Mouse (Mus musculus) layer of hippocampus, postnatal 10 days (tissue): ENCODE measurements around the gene Irgc1. TPM values are rescaled to one million over a fixed set of nuclear protein-coding genes. Genes with fewer than 3 reads are reported as not detected.
"Not testable (repeated sequence)": the region's sequence is repeated elsewhere in the genome, so short reads cannot be mapped to it uniquely, and the experiment has no call there.

Experiments
- DNase-seq, 2 experiments: peaks; one replicate each; pipeline ENCODE4 v3.0.0; 2021; ENCODE audit warnings: low spot score in 2 of 2
- long read RNA-seq: library from polyadenylated mRNA; stranded (forward); transcript quantifications from one replicate; pipeline ENCODE4 v2.0.0, GENCODE M21; 2023
- total RNA-seq, 2 experiments: library from RNA; stranded (reverse); gene quantifications; 2 replicates each; pipeline ENCODE4 v1.2.3; 2021

The Irgc1 gene
- not detected for total RNA-seq
- long read RNA-seq, result 0 reads

DNA sequence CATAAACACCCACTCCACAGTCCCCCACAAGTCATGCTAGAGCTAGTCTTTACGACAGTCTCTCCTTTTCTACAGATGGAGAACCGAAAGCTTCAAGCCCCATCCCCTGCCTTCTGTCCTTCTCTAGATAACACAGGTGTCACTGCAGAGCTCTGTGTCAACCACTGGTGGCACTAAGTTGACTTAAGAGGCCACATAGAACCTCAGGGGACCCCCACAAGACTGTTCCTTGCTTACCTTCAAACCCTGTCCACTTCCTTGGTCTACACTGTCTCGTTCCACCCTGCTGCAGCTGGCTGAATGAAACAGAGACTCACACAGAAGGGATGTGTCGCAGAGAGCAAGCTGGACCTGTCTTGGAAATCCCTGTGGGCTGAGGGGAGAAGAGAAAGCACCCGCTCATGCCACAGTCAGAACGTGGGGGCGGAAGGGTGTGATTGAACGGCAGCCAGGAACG, at the start of gene Irgc1:
TSS of gene Irgc1 (minus strand) at position 443 of the 457 bp plus-strand sequence.
- no peak for DNase-seq

- DNase-seq, result no peak
These were observed 49.4 kb upstream of the Irgc1 start for GRCm38 (mm10) chr7:24501492-24501891.

GRCm38 (mm10) chr7:24500929-24501328, 48.8 kb upstream of the Irgc1 start:
- no peak for DNase-seq

- DNase-seq, result no peak
These were observed 47.9 kb upstream of the Irgc1 start for GRCm38 (mm10) chr7:24499856-24500577.

- peak in 1 of 2 experiments; percentile 10 for DNase-seq
These were observed 36.2 kb upstream of the Irgc1 start for GRCm38 (mm10) chr7:24488303-24488702.

GRCm38 (mm10) chr7:24487403-24487802, 35.3 kb upstream of the Irgc1 start:
- DNase-seq, result no peak

DNA sequence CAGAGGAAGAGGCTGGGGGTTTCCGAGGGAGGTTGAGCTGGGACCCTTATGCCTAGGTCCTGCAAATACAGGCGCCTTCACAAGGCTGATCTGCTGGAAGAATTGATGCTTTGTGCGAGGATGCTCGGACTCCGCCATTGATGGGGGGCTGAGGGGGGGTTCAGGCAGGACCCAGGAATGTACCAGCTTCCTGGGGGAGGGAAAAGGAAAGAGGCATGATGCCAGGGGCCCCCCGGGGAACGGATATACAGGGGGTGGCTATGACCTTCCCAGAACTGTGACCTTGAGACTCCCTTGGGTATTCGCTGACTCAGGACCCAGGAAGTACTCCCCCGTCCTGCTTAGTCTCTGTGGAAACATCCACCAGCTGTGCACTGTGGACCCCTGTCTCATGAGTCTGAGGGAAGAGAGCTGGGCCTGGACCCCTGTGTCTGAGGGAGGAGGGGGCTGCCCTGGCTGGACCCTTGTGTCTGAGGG, 34.6 kb upstream of the Irgc1 start:
- peak; percentile 51 to 60 for DNase-seq

GRCm38 (mm10) chr7:24485481-24485880, 33.4 kb upstream of the Irgc1 start:
- DNase-seq, result no peak

- not testable (repeated sequence) for DNase-seq
These were observed 31.2 kb upstream of the Irgc1 start for GRCm38 (mm10) chr7:24483291-24483690.

- DNase-seq, result no peak
These were observed 30.3 kb upstream of the Irgc1 start for GRCm38 (mm10) chr7:24482208-24483020.

DNA sequence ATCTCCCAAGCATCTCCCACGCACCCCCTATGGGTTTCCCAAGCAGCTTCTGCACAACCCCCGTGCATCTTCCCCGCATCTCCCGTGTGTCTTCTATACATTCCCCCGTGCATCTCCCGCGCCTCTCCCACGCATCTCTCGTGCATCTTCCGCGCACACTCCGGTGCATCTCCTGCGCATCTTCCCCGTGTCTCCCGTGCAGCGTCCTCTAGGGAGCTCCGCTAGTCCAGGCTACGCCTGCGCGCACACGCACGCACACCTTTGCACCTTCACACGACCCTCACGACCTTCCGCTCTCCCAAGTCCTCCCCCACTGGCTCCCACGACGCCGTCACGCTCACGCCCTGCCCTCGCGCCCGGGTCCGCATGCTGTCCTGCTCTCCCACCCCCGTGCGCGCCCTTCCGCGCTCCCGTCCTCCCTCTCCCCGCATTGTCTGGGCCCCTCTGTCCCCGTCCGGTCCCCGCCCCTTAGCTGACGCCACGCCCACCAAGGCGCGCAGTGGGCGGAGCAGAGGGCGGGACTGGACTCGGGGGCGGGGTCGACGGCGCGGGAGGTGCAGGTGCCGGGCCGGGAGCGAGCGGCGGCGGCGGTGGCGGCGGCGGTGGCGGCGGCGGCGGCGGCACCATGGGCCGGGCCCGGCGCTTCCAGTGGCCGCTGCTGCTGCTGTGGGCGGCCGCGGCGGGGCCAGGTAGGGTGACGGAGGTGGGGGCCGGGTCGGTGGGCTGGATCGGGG, 29.5 kb upstream of the Irgc1 start, which contains the start of gene Cadm4:
TSS of gene Cadm4 (plus strand) at position 550 of the 734 bp plus-strand sequence.
- DNase-seq, result peak; percentile 88 to 95

- no peak for DNase-seq
These were observed 28.9 kb upstream of the Irgc1 start for GRCm38 (mm10) chr7:24480986-24481473.

GRCm38 (mm10) chr7:24480121-24480941, 28.2 kb upstream of the Irgc1 start:
- DNase-seq, result no peak

DNA sequence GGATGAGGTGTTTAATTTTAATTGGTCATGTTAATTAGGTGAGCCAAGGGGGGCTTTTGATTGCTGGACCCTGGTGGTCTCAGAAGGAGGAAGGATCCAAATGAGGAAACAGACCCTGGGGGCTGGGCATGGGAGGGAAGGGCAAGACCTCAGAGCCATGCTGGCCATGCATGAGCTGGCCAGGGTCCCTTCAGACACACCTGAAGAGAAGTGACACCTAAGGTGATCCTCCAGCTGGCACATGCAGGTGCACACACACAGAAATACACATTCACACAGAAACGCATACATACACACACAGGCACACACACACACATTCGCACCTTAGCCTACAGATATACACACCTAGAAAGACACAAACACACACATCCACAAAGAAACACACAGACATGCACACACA, 27.6 kb upstream of the Irgc1 start:
- DNase-seq, result no peak

DNA sequence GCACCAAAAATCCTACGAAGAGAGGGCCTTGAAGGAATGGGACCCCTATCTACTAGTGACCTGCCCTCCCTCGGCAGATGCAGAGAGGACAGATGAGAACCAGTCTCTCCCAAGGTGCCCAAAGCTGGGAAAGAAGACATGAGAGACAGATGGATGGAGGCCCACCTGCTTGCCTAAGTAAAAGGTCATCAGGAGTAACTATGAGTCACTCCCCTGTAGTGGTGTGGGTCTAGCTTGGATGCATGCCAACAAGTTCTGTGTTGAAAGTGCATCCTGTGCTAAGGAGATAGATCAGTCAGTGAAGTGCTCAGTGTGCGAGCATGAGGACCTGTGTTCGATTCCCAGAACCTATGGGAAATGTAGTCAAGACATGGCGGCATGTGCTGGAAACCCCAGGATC, 26.8 kb upstream of the Irgc1 start:
- DNase-seq, result no peak

- no peak for DNase-seq
These were observed 24.8 kb upstream of the Irgc1 start for GRCm38 (mm10) chr7:24476856-24477255.

GRCm38 (mm10) chr7:24476338-24476737, 24.2 kb upstream of the Irgc1 start:
- no peak for DNase-seq

- peak; percentile 56 to 65 for DNase-seq
These were observed 22.9 kb upstream of the Irgc1 start for GRCm38 (mm10) chr7:24474811-24475506.

DNA sequence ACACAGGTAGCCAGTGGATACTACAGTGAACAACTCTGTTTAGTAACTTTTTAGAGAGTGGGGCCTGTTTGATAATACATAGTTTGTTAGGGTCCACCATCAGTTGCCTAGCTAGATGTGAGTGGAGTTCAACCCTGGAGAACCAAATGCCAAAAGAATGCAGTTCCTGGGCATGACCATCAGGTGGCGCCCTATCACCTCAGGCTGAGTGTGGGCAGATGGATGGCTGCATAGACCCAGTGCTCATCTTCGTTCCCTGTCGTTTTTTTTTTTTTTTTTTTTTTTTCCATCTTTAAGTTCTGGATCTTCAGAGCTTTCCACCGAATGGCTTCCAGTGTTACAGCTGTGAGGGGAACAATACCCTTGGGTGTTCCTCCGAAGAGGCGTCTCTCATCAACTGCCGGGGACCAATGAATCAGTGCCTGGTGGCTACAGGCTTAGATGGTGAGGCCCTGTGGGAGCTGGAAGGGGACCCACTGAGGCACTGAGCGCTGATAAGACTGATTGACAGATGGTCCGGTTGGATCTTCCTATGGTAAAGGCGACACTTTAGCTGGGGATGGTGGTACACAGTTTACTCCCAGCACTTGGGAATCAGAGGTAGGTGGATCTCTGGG, 21.9 kb upstream of the Irgc1 start:
- DNase-seq, result peak; percentile 76 to 85
